Mouse (Mus musculus) brain, embryonic 14.5 days (tissue): ENCODE results near the gene Fpr2. TPM values are rescaled to one million over a fixed set of nuclear protein-coding genes. Genes with fewer than 3 reads are reported as not detected.

Experiments used
- DNase-seq: peaks from one replicate; pipeline ENCODE4 v3.0.0-alpha.2; 2011; ENCODE audit warnings: low read depth
- CTCF ChIP-seq: fragments of 200-500 bp; IDR thresholded peaks from 2 replicates; pipeline ENCODE4 v1.5.1; 2012; ENCODE audit warnings: inconsistent platforms, mild to moderate bottlenecking, moderate library complexity, borderline replicate concordance; ENCODE audit not compliant: insufficient read depth, insufficient read length; ENCODE audit errors: extremely low read depth
- POLR2A ChIP-seq: fragments of 200-500 bp; IDR thresholded peaks from 2 replicates; pipeline ENCODE4 v1.6.1; 2012; ENCODE audit warnings: mild to moderate bottlenecking, inconsistent platforms, borderline replicate concordance; ENCODE audit not compliant: poor library complexity, insufficient read depth, insufficient read length, severe bottlenecking; ENCODE audit errors: extremely low read depth
- polyA plus RNA-seq: library from polyadenylated mRNA; depleted of rRNA; stranded (reverse); fragments of >200 nt; gene quantifications from 2 replicates; pipeline ENCODE4 v1.2.3, GENCODE M21; 2012

Fpr2 gene
- polyA plus RNA-seq, 1 experiment: 0.46 TPM

DNA sequence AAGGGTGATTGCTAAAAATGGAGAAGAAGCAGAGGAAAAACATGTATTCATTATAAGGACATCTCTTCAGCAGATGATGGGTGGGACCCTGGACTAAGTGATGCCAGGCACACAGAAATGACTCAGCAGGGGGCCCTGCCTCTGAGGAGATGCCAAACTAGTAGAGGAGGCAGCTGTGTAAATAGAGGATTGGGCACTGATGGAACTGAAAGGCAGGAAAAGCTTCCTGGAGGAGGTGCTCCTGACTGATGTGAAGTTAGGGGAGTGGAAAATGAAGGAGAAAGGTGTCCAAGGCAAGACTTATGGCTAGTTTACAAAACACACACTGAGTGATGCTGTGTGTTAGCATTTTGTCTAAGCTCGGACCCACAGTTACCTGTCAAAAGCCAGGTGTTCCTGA, 30.2 kb upstream of the Fpr2 start:
- no peak for DNase-seq

DNA sequence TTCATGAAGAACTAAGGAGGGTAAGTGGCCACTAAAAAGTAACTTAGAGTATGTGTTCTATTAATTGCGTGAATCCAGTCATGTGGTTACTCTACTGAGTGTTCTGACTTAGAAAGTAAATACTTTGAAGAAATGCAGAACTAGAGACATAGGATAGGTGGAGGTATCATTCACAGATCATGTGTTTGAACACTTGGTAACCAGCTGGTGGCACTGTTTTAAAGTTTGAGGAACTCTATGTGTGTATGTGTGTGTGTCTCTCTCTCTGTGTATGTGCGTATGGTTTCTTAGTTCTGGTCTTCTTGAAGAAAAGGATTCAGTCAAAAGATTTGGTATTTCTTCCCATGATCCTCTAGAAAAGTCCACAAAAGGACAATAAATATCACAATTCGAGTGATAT, 27.5 kb upstream of the Fpr2 start:
- DNase-seq: no peak
- TF ChIP-seq CTCF (no peak), POLR2A (no peak)

More for the DNA sequence above, 30.2 kb upstream of the Fpr2 start:
- no peak for TF ChIP-seq CTCF
- TF ChIP-seq POLR2A: no peak

DNA sequence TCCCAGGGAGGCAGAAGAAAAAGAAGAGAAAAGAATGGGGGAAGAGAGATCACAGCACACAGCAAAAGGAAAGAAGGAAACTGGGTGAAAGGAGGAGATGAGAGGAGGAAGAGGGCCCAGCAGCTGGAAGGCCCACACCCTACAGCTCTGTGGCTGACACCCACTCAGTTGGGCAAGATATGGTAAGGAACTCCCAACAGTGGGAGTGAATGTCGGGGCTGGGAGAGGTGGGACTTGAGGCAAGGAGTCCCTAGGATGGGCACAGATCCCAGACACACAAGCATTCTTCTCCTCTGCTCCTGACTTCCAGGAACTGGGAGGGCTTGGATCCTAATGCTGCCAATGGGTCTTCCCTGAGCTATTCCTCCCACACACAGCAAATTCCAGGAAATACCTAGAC, 25.3 kb upstream of the Fpr2 start:
- no peak for TF ChIP-seq POLR2A
- TF ChIP-seq CTCF: no peak
- no peak for DNase-seq

DNA sequence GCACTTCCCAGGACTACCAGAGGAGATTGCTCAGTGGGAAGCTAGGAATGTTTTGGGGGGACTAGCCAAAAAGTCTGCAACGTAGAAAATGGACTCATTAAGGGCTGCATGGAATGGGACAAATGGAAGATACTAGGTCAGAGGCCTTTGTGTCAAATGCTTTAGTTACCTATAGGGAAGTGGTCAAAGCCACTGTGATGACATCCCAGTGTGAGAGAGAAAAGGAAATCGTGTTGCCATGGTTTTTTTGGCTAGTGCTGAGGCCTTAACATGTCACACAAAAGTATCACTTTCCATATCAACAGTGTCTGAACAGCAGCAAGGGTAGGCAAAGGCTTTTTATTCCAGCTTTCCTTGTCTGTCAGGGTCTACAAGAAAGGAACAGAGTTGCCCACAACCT, 22.5 kb upstream of the Fpr2 start:
- TF ChIP-seq CTCF (no peak), POLR2A (no peak)
- DNase-seq: no peak

DNA sequence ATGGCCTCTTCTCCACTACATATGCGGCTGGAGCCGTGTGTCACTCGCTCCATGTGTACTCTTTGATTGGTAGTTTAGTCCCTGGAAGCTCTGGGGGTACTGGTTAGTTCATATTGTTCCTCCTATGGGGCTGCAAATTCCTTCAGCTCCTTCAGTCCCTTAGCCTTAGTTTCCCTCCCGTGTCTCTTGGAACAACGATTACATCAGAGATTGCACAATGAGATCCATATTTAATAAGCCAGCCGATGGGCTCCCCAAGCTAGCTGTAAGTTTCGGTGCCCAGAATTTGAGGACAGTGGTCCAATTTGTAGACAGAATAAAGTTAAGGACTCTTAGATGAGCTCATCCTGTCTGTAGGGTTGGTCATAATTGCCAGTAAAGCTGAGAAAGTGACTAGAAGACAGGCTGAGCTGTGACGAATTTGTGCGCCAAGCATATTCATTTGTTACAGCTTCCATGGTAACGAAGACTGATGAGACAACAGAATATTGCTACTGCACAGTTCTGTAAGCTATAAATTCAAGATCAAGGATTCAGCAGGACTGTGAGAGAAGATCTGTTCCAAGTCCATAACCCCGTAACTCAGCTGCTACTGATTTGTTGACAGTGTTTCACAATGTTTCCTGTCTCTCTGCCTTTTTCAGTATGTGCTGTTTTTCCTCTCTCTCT, 20.7 kb upstream of the Fpr2 start:
- no peak for DNase-seq
- TF ChIP-seq POLR2A (no peak), CTCF (no peak)

DNA sequence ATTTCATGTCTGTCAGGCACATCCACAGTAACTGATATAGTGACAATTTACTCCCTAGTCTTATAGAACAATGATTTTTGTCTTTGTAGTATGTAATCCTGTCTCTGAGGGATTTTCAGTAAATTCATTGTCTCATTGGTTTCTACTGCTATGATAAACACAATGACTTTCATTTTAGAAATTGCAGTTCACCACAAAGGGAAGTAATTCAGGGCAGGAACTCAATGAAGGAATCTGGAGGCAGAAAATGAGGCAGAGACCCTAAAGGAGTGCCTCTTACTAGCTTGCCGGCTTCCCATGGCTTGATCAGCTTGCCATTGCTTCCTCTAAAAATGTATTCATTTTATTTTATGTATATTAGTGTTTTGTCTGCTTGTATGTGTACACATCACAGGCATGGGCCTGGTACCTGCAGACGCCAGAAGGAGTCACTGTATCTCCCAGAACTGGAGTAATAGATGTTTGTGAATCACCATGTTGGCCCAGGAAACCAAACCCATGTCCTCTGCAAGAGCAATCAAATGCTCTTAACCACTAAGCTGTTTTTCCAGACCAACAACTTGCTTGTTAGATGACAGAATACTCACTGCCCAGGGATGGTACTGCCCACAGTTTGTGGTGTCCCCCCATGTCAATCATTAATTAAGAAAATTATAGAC, 16.6 kb upstream of the Fpr2 start:
- no peak for TF ChIP-seq CTCF
- no peak for TF ChIP-seq POLR2A
- DNase-seq: no peak

DNA sequence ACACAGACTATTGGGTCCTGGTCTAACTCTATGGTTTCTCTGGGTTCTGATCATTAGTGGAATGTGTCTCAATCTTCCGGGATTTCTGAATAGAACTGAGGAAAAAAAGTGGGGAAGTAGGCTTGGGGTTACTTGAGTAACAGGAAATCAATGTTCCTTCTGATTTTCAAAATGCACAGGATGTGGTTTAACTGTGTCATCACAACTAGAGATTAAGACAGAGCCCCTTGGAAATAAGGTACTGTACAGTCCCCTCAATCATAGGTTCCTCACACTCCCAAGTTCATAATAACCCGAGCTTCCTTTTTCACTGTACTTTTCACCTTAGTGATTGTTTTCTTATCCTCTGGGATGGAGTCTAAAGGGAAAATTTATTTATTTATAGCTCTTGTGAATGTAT, 15.9 kb upstream of the Fpr2 start:
- TF ChIP-seq CTCF (no peak), POLR2A (no peak)
- DNase-seq: no peak

DNA sequence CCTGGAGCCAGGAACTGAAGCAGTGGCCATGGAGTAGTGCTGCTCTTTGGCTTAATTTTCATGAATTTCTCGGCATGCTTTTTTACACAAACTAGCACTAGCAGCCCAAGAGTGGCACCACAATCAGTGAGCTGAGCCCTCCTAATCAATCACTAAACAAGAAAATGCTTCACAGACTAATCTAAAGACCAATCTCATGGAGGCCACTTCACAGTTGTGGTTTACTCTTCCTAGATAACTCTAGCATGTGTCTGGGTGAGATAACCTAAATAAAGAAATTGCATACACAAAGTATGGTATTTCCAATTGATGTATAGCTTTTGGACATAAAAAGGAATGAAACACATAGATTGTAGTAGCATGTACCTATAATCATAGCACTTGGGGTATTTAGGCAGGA, 8.3 kb upstream of the Fpr2 start:
- no peak for TF ChIP-seq CTCF
- TF ChIP-seq POLR2A: no peak
- DNase-seq: no peak

DNA sequence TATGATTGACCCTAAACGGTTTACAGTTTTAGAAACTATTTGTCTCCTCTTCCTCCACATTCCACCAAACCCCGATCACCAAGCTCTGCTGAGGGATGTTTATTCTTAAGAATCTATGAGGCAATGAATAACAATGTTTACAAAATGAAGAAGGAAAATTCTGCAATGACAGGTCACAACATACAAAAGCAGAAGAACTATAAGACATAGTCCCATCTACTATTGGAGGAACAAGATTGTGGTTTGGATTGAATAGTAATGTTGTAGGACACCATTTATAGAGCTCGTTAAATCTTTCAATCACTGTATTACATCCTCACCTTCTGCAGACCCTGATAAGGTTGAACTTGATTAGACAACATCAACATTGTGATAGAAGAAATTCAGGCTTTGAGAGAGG, 5.0 kb upstream of the Fpr2 start:
- TF ChIP-seq CTCF (no peak), POLR2A (no peak)
- DNase-seq: no peak

DNA sequence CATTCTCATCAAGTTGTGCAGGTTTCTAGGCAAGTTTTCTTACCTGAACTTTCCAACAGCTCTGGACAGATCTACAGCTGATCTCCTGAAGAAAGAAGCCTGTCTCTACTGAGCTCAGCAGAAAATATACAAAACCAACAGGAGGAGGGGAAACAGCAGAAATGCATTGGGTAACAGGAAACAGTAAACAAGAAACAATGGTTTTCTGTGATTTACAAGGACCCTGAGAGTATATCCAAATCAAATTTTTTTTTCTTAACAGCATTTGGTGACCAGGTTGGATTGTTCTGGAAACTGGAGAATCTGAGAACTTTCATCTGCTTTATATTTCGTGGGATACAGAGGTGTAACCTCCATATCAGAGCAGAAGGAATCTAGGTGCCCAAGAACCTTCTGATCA, 3.8 kb upstream of the Fpr2 start, which contains the start of gene Fpr1:
TSS of gene Fpr1 (minus strand) at position 101 of the 400 bp plus-strand sequence.
- no peak for DNase-seq
- TF ChIP-seq CTCF (no peak), POLR2A (no peak)

DNA sequence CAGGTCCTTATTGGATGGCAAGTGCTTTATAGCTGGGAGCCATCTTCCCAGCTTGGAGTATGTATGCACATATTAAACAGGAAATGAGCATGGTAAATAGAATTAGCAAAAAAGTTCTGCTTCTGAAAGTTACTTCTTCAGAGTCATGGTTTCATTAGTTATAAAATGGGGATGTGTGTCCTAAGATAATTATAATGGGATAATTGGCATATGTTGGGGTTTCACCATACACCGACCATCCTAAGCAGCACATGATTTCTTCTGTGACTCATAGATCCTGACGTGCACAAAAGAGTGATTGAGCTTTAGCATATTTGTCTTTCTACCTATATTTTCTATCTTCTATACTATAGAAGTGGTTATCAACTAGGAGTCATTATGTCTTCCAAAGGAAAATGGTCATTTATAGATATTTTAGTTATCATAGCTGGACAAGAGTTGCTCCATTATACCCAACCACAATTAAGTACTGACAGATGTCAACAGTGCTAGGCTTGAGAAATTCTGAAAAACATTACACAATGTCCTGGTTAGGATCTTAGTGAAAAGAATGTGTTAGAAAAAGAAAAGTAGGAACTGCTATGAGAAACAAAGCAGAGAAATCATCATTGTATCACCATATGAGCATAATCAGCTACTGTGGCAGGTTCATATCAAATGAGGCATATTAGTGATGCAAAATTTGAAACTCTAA, 2.3 kb downstream of the Fpr2 start:
- DNase-seq: no peak
- TF ChIP-seq POLR2A (no peak), CTCF (no peak)
